Mouse (Mus musculus): ENCODE measurements around the gene Myef2. TPM values are rescaled to one million over a fixed set of nuclear protein-coding genes. Genes with fewer than 3 reads are reported as not detected.

Gene Myef2
- total RNA-seq, 1 experiment from 2014 or later: 31.8 TPM

DNA sequence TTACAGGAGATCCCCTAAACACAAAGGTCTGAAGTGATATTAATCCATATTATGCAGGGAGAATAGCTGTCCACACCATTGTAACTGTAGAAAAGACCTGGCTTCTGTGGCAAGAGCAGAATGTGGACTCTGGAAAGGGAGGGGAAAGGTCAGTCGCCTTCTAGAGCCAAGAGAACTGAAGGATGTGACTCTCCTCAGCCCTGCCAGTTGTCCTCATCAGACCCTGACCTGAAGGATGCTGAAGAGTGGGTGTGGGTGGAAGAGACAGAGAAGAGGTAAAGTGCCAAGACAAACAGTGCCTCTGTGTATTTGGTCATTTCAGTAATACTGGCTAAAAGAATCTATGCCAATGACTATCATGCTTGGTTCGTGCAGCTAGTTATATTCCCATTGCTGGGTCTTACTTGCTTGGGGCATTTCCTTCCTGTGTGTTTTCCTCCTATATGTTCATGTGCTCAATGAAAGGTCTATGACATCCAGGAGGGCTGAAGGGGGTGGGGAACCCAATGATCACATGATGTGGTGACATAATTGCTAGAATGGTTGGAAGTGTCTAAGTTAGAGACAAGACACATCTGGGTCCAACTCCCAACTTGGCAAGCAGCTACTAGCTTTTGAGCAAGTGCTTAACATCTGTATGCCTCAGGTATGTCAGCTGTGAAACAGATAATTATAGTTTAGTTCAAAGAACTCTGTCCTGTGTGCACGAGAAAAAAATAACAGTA lies 50.2 kb downstream of the Myef2 start:
- no peak for ATAC-seq (replicated peaks; ENCODE audit: insufficient number of reproducible peaks, low FRiP score, low TSS enrichment, poor library complexity, severe bottlenecking)

DNA sequence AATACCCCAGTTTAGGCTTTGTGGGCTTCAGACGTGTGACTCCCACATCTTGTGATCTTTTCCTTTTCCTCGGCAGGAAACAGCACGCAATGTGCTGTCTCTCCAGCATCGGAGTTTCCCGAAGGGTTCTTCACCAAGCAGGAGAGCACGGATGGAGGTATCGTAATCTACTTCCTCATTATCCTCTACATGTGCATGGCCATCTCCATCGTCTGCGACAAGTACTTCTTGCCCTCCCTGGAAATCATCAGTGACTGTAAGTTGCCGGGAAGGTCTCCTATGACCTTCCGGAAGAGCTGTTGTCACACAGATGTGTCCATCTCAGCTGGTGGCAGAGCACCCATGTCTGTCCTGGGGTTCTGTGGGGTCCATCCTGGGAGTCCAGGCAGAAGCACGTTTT lies 54.8 kb downstream of the Myef2 start:
- ATAC-seq (replicated peaks; ENCODE audit: insufficient number of reproducible peaks, low FRiP score, low TSS enrichment, poor library complexity, severe bottlenecking): no peak

DNA sequence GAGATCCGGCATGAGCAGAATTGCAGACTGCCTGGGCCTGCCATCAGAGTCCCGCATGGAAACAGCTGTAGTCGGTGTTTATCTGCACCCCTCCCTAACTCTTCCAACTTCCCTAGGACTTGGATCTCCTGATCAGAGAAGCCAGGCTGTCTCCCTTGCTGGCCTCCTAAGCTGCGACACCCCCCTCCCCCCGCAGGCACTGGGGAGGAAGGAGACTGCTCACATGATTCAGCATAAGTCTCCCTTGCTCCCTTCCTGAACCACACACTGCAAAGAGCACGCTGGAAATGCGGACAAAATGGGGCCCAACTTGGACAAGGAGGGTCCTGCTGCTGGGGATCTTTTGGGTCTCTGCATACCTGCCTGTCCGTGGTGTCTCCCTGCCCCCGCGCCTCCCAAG lies 55.6 kb downstream of the Myef2 start, which contains the start of gene Slc24a5:
Slc24a5 (plus strand) TSS at position 231 of the 400 bp plus-strand sequence.
- ATAC-seq (replicated peaks; ENCODE audit: insufficient number of reproducible peaks, low FRiP score, low TSS enrichment, poor library complexity, severe bottlenecking): no peak

DNA sequence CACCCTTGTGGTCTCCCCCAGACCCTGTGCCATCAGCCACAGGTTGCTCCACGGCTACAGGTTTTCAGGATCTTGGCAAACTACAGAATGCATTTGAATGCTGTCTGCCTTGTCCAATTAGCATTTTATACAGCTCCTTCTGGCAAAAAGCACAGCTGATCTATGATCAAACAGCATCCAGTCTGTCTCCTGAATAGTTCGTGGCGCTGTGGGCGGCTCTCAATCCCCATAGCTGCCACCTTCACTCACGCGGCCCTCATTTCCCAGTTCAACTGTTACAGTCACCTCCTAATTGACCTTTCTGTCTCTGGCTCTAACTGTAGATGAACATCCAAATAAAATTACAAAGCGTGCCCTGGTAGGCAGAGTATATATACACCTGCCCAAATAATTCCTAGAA lies 56.1 kb downstream of the Myef2 start:
- ATAC-seq (replicated peaks; ENCODE audit: insufficient number of reproducible peaks, low FRiP score, low TSS enrichment, poor library complexity, severe bottlenecking): no peak

DNA sequence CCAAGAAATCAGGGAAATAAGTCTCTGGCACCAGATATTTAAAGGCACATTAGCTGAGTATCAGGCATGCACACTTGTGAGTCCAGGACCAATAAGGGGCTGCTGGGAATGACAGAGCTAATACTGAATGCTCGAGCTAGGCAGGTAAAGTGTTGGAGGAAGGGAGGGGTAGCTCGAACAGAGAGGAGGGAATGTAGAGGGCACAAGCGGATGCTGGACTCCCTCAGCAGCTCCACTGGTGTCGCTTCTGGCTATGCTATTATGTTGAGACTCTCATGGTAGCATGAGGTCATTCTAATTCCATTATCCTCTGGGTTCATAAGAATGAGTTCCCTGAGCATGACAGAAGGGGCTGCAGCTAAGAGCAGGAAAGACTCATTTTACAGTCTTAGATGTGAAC lies 60.5 kb downstream of the Myef2 start:
- no peak for ATAC-seq (replicated peaks; ENCODE audit: insufficient number of reproducible peaks, low FRiP score, low TSS enrichment, poor library complexity, severe bottlenecking)

DNA sequence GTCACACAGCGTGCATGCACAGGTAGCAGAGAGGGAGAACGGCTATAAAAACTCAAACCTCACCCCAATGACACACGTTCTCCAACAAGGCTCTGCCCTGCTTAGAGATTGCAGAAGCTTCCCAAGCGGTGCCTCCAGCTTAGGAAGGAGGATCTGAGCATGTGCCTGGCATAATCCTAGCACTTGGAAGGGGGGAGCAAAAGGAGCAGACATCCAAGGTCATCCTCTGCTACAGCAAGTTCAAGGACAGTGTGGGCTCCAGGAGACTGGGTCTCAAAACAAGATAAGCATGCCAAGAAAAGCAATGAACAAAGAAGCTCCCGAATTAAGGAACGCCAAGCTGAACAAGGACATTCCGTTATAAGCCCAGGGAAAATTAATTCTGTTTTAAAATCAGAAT lies 62.0 kb downstream of the Myef2 start:
- no peak for ATAC-seq (replicated peaks; ENCODE audit: insufficient number of reproducible peaks, low FRiP score, low TSS enrichment, poor library complexity, severe bottlenecking)

DNA sequence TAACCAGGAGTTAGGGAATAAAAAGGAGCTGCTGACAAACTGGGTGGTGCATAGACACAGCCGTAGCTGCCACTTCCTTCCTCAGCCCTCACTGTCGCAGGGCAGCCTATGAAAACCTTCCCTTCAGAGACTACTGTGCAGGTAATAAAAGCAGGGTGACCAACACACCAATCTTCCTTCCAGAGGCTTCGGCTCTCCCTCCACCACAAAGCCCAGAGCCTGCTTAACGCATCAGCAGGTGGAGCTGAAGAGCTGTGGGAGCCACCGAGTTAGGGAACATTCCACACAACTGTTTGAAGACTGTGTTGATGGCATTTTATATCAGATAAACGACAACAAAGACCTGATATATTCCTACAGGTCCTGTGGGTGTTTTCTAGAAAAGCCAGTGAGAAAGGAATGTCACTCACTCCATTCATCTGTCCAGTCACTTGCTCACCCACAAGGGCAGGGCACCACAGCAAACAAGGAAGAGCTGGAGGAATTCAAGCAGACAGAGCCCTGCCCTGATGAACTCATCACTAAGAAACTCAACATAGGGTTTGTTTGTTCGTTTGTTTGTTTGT lies 66.1 kb downstream of the Myef2 start:
- ATAC-seq (replicated peaks; ENCODE audit: insufficient number of reproducible peaks, low FRiP score, low TSS enrichment, poor library complexity, severe bottlenecking): no peak

DNA sequence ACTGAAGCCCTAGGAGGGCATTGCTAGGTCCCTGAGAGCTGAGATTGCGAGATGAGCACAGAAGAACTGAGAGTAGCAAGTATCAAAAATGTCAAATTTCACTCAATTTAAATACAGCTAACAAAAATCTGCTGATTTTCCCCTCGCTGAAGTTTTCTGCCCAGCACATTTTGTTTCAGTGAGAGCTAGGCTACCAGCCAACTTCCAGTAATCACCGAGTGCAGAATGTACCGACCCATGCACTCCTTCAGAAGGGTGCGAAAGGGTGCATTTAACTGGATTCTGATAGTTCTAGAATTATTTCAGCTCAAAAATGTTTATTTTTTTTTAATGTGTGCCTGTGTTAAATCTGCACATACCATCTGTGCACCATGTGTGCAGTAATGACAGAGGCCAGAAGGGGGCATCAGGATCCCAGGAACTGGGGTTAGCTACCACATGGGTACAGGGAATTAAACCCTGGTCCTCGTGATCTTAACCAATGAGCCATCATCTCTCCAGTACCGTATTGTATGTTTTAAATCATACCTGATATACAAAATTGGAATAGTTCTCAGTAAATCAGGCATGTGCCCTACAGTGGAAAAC lies 68.1 kb downstream of the Myef2 start:
- no peak for ATAC-seq (replicated peaks; ENCODE audit: insufficient number of reproducible peaks, low FRiP score, low TSS enrichment, poor library complexity, severe bottlenecking)

Other genes with a start within 250 kb of the Myef2 start
- gene Slc24a5, start 55.5 kb downstream of the Myef2 start, total RNA-seq (2017): 0.49 to 0.86 TPM in 2 of 3 replicates, not detected in the other
- gene Ctxn2, start 13.0 kb upstream of the Myef2 start, total RNA-seq (2017): not detected in 3 replicates
- gene Slc12a1, start 28.8 kb upstream of the Myef2 start, total RNA-seq (2017): not detected in 3 replicates
- 9.1 to 14.2 TPM (median 11.6 TPM) in 3 replicates for gene Dut, start 123.5 kb upstream of the Myef2 start, total RNA-seq (2017)